Mouse (Mus musculus): ENCODE results near the gene Gm4177. TPM values are rescaled to one million over a fixed set of nuclear protein-coding genes. Genes with fewer than 3 reads are reported as not detected.
"Not testable (repeated sequence)": the region's sequence is repeated elsewhere in the genome, so short reads cannot be mapped to it uniquely, and the experiment has no call there.

The Gm4177 gene
- not detected in 2 replicates for polyA plus RNA-seq (2015; fragmentation: Nextera tagmentation; extraction: Ambion mirVana)

DNA sequence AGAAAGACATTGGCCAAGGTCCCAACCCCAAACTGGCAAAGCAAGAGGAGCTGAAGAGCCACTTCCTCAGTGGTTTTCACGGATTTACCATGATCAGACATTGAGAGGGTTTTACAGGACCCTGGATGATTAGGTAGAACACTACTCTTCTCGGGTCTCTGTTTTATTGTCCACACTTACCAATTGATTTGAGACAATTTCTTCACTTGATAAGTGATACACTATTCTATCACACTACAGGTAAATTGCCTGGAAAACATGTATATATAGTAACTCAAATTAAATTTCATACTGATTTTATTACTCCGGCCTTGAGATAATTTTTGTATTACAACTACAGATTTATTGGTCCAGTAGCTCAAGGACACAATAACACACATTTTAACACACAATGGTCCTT is at the start of gene Gm4177:
Gene Gm4177 (minus strand): TSS at position 101 of the 400 bp plus-strand sequence.
- not testable (repeated sequence) for H3K9me3 ChIP-seq; H3K4me2 ChIP-seq; H3K27me3 ChIP-seq (replicated peaks); H3K36me3 ChIP-seq (replicated peaks); H3K9ac ChIP-seq; H3K4me1 ChIP-seq; H3K4me3 ChIP-seq; ATAC-seq (replicated peaks); H3K27ac ChIP-seq
- WGBS: no CpG with 5 or more reads among the region's 3 CpGs

DNA sequence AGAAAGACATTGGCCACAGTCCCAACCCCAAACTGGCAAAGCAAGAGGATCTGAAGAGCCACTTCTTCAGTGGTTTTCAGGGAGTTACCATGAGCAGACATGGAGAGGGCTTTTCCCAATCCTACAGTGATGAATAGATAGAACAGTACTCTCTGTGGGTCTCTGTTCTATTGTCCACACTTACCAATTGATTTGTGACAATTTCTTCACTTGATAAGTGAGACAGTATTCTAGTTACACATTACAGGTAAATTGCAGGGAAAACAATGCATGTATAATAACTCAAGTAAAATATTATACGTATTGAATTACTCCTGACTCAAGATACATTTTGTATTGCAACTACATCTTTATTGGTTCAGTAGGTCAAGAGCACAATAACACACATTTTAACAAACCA is 47.6 kb upstream of the Gm4177 start, which contains the start of gene Gm5725:
Gene Gm5725 (minus strand): TSS at position 101 of the 400 bp plus-strand sequence.
- not testable (repeated sequence) for H3K27me3 ChIP-seq (replicated peaks); H3K4me2 ChIP-seq; ATAC-seq (replicated peaks); H3K9ac ChIP-seq; H3K36me3 ChIP-seq (replicated peaks); H3K9me3 ChIP-seq; H3K4me3 ChIP-seq; H3K4me1 ChIP-seq; H3K27ac ChIP-seq
- no CpG with 5 or more reads among the region's 1 CpGs for WGBS

DNA sequence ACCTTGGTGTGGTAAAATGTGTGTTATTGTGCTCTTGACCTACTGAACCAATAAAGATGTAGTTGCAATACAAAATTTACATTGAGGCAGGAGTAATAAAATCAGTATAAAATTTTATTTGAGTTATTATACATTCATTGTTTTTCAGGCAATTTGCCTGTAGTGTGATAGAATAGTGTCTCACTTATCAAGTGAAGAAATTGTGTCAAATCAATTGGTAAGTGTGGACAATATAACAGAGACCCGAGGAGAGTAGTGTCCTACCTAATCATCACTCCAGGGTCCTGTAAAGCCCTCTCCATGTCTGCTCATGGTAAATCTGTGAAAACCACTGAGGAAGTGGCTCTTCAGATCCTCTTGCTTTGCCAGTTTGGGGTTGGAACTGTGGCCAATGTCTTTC is 35.5 kb upstream of the Gm4177 start, which contains the start of gene Vmn1r135:
Gene Vmn1r135 (plus strand): TSS at position 301 of the 400 bp plus-strand sequence.
- H3K27ac ChIP-seq; H3K36me3 ChIP-seq (replicated peaks); ATAC-seq (replicated peaks); H3K9ac ChIP-seq; H3K9me3 ChIP-seq; H3K4me1 ChIP-seq; H3K4me3 ChIP-seq; H3K4me2 ChIP-seq; H3K27me3 ChIP-seq (replicated peaks): not testable (repeated sequence)
- WGBS: no CpG with 5 or more reads among the region's 1 CpGs

DNA sequence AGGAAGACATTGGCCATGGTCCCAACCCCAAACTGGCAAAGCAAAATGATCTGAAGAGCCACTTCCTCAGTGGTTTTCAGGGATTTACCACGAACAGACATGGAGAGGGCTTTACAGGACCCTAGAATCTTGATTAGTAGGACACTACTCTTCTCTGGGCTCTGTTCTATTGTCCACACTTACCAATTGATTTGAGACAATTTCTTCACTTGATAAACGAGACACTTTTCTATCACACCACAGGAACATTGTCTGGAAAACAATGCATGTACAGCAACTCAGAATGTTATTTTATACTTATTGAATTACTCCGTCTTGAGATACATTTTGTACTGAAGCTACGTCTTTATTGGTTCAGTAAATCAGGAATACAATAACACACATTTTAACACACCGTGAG is 35.2 kb downstream of the Gm4177 start, which contains the start of gene Gm4175:
Gene Gm4175 (minus strand): TSS at position 101 of the 400 bp plus-strand sequence.
- not testable (repeated sequence) for ATAC-seq (replicated peaks); H3K4me1 ChIP-seq; H3K4me3 ChIP-seq; H3K27me3 ChIP-seq (replicated peaks); H3K27ac ChIP-seq; H3K9ac ChIP-seq; H3K4me2 ChIP-seq; H3K9me3 ChIP-seq; H3K36me3 ChIP-seq (replicated peaks)
- WGBS: no CpG with 5 or more reads among the region's 5 CpGs

Other genes with a start within 250 kb of the Gm4177 start
- gene Vmn1r132, start 182.6 kb downstream of the Gm4177 start, polyA plus RNA-seq (2015; fragmentation: Nextera tagmentation; extraction: Ambion mirVana): not detected in 2 replicates
- not detected in 2 replicates for gene Gm4175, start 35.3 kb downstream of the Gm4177 start, polyA plus RNA-seq (2015; fragmentation: Nextera tagmentation; extraction: Ambion mirVana)
- gene Vmn1r135, start 35.6 kb upstream of the Gm4177 start, polyA plus RNA-seq (2015; fragmentation: Nextera tagmentation; extraction: Ambion mirVana): not detected in 2 replicates
- not detected in 2 replicates for gene Gm5725, start 47.5 kb upstream of the Gm4177 start, polyA plus RNA-seq (2015; fragmentation: Nextera tagmentation; extraction: Ambion mirVana)
- not detected in 2 replicates for gene Gm5891, start 124.6 kb upstream of the Gm4177 start, polyA plus RNA-seq (2015; fragmentation: Nextera tagmentation; extraction: Ambion mirVana)
- not detected in 2 replicates for gene Vmn1r137, start 197.9 kb upstream of the Gm4177 start, polyA plus RNA-seq (2015; fragmentation: Nextera tagmentation; extraction: Ambion mirVana)
- gene Vmn1r138, start 232.2 kb upstream of the Gm4177 start, polyA plus RNA-seq (2015; fragmentation: Nextera tagmentation; extraction: Ambion mirVana): not detected in 2 replicates